Mouse (Mus musculus): ENCODE measurements at regions not wholly inside any gene's neighbourhood (a gene's known extent, or its start where the extent isn't known, plus 50 kb on each side); places are given as distances from the start of the nearest gene placed in this dataset.
"Not testable (repeated sequence)": the region's sequence is repeated elsewhere in the genome, so short reads cannot be mapped to it uniquely, and the experiment has no call there.

- no peaks in the 10 kb centered on the region for H3K36me3 ChIP-seq
- H3K4me2 ChIP-seq = no peak overlapping the region
- no peak overlapping the region for H3K4me3 ChIP-seq (replicated peaks)
- H3K9me3 ChIP-seq = peaks cover 4% of the 10 kb centered on the region; the same call in 1 of the 2 replicates
- H3K27me3 ChIP-seq = no peaks in the 10 kb centered on the region
- no peak overlapping the region for H3K27ac ChIP-seq
- no peak overlapping the region for H3K9ac ChIP-seq (replicated peaks)
- WGBS = 65% methylated on average over 6 of the region's 6 CpGs
- ATAC-seq (ENCODE audit: insufficient number of reproducible peaks, insufficient read depth, low FRiP score, low TSS enrichment, low read depth) = no peak
- no peaks in the 10 kb centered on the region for H3K4me1 ChIP-seq (replicated peaks)
These were observed 158.8 kb upstream of the Olfr1507 start for GRCm38 (mm10) chr14:52654355-52654754.

DNA sequence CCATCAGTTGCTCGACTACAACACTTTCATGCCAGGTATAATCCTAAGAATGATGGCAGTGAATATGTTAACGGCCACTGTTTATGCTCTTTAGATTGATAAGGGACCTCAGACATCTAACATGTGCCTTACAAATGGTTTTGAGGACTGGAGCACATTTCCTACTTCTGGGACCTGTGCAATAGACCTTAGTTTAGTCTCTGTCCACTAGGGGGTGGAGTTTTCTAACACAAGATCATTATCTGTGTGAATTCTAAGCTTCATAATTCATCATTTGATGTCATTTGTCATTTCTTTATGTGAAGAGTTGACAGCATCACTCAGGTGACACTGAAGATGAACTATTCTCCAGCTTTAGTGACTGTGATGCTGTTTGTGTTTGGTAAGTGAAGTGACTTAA, 142.6 kb upstream of the Olfr1507 start:
- WGBS = 67% methylated on average over 2 of the region's 2 CpGs
- no peaks in the 10 kb centered on the region for H3K36me3 ChIP-seq
- H3K4me3 ChIP-seq (replicated peaks) = no peak overlapping the region
- H3K4me2 ChIP-seq = no peak overlapping the region
- H3K27me3 ChIP-seq = no peaks in the 10 kb centered on the region
- H3K27ac ChIP-seq = no peak overlapping the region
- no peaks in the 10 kb centered on the region for H3K4me1 ChIP-seq (replicated peaks)
- peaks cover 6% of the 10 kb centered on the region for H3K9me3 ChIP-seq
- no peak overlapping the region for H3K9ac ChIP-seq (replicated peaks)
- no peak for ATAC-seq (ENCODE audit: insufficient number of reproducible peaks, insufficient read depth, low FRiP score, low TSS enrichment, low read depth)

- WGBS = 27% methylated on average over 4 of the region's 4 CpGs
- no peaks in the 10 kb centered on the region for H3K27me3 ChIP-seq
- H3K27ac ChIP-seq = no peak overlapping the region
- H3K36me3 ChIP-seq = no peaks in the 10 kb centered on the region
- no peak overlapping the region for H3K9ac ChIP-seq (replicated peaks)
- no peak overlapping the region for H3K4me3 ChIP-seq (replicated peaks)
- H3K4me2 ChIP-seq = no peak overlapping the region
- ATAC-seq (ENCODE audit: insufficient number of reproducible peaks, insufficient read depth, low FRiP score, low TSS enrichment, low read depth) = no peak
- no peaks in the 10 kb centered on the region for H3K4me1 ChIP-seq (replicated peaks)
- H3K9me3 ChIP-seq = peaks cover 19% of the 10 kb centered on the region; the same call in 1 of the 2 replicates
These were observed 126.6 kb upstream of the Olfr1507 start for GRCm38 (mm10) chr14:52622184-52622583.

DNA sequence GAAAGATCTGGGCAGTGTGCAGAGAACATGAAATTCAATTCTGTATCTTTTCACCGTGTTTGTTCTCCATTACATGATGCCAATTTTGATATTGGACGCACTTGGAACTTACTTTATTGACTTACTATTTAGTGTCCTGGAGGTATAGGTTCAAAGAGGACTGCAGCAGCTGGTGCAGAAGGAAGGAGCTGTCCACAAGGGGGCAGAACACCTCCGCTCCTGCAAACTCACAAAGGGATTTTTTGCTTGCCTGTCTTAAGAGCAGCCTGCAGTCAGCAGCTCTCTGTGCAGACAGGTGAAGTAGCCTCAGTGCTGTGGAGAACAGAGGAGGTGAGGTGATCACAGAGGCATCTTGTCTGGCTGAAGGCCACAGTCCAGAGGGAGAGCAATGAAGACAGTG, 84.8 kb upstream of the Olfr1507 start:
- Histone ChIP-seq H3K27me3 (no peaks in the 10 kb centered on the region), H3K4me3 (replicated peaks) (no peak overlapping the region), H3K9me3 (0 out of 2 replicates have a peak, but pooled peaks cover 4% of the 10 kb centered on the region), H3K36me3 (no peaks in the 10 kb centered on the region), H3K9ac (replicated peaks) (no peak overlapping the region), H3K4me2 (no peak overlapping the region), H3K27ac (no peak overlapping the region), H3K4me1 (replicated peaks) (no peaks in the 10 kb centered on the region)
- ATAC-seq (ENCODE audit: insufficient number of reproducible peaks, insufficient read depth, low FRiP score, low TSS enrichment, low read depth) = no peak
- 42% methylated on average over 3 of the region's 3 CpGs for WGBS

DNA sequence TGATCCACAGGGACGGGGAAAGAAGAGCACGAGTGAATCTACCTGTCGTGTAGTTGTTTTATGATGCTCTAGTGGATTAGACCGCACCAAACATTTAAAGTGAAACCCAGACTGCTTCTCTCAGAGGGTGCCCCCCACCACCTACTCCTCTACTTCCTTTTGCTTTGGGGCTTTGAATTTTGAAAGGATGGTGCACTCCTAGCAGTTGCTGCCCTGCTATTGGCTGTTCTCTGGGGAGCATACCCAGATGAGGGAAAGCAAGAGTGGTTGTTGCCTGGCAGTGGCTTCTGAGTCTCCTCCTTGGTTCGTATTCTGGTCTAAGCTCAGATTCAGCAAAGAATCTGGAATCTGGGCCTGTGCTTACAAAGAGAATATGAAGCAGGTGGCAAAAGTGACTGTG, 71.4 kb upstream of the Olfr1507 start:
- no peaks in the 10 kb centered on the region for H3K36me3 ChIP-seq
- no peak for ATAC-seq (ENCODE audit: insufficient number of reproducible peaks, insufficient read depth, low FRiP score, low TSS enrichment, low read depth)
- no peak overlapping the region for H3K4me3 ChIP-seq (replicated peaks)
- H3K27me3 ChIP-seq = no peaks in the 10 kb centered on the region
- H3K4me2 ChIP-seq = no peak overlapping the region
- H3K9ac ChIP-seq (replicated peaks) = no peak overlapping the region
- WGBS = 77% methylated on average over 5 of the region's 5 CpGs
- no peaks in the 10 kb centered on the region for H3K4me1 ChIP-seq (replicated peaks)
- 0 out of 2 replicates have a peak, but pooled peaks cover 2% of the 10 kb centered on the region for H3K9me3 ChIP-seq
- H3K27ac ChIP-seq = no peak overlapping the region

GRCm38 (mm10) chr14:52565606-52566005, 70.1 kb upstream of the Olfr1507 start:
- no peak overlapping the region for H3K27ac ChIP-seq
- H3K27me3 ChIP-seq = no peaks in the 10 kb centered on the region
- no peaks in the 10 kb centered on the region for H3K36me3 ChIP-seq
- WGBS = 59% methylated on average over 4 of the region's 4 CpGs
- no peaks in the 10 kb centered on the region for H3K4me1 ChIP-seq (replicated peaks)
- H3K9ac ChIP-seq (replicated peaks) = no peak overlapping the region
- 0 out of 2 replicates have a peak, but pooled peaks cover 2% of the 10 kb centered on the region for H3K9me3 ChIP-seq
- no peak overlapping the region for H3K4me2 ChIP-seq
- H3K4me3 ChIP-seq (replicated peaks) = no peak overlapping the region
- no peak for ATAC-seq (ENCODE audit: insufficient number of reproducible peaks, insufficient read depth, low FRiP score, low TSS enrichment, low read depth)

- not testable (repeated sequence) for H3K4me1 ChIP-seq (replicated peaks); H3K36me3 ChIP-seq; H3K27ac ChIP-seq; H3K9me3 ChIP-seq; H3K27me3 ChIP-seq; ATAC-seq (ENCODE audit: insufficient number of reproducible peaks, insufficient read depth, low FRiP score, low TSS enrichment, low read depth); H3K4me3 ChIP-seq (replicated peaks); H3K4me2 ChIP-seq; H3K9ac ChIP-seq (replicated peaks)
- 89% methylated on average over 13 of the region's 13 CpGs for WGBS
These were observed 60.8 kb upstream of the Olfr1507 start for GRCm38 (mm10) chr14:52556340-52556739.

- Histone ChIP-seq H3K36me3 (no peaks in the 10 kb centered on the region), H3K27ac (no peak overlapping the region), H3K27me3 (no peaks in the 10 kb centered on the region), H3K9ac (replicated peaks) (no peak overlapping the region), H3K4me2 (no peak overlapping the region), H3K4me3 (replicated peaks) (no peak overlapping the region), H3K9me3 (peaks cover 3% of the 10 kb centered on the region; the same call in 1 of the 2 replicates), H3K4me1 (replicated peaks) (no peaks in the 10 kb centered on the region)
- no peak for ATAC-seq (ENCODE audit: insufficient number of reproducible peaks, insufficient read depth, low FRiP score, low TSS enrichment, low read depth)
These were observed 57.9 kb upstream of the Olfr1507 start for GRCm38 (mm10) chr14:52553399-52553798.

- Histone ChIP-seq H3K36me3 (no peaks in the 10 kb centered on the region), H3K4me2 (no peak overlapping the region), H3K4me1 (replicated peaks) (no peaks in the 10 kb centered on the region), H3K9me3 (0 out of 2 replicates have a peak, but pooled peaks cover 4% of the 10 kb centered on the region), H3K4me3 (replicated peaks) (no peak overlapping the region), H3K9ac (replicated peaks) (no peak overlapping the region), H3K27ac (no peak overlapping the region), H3K27me3 (no peaks in the 10 kb centered on the region)
- ATAC-seq (ENCODE audit: insufficient number of reproducible peaks, insufficient read depth, low FRiP score, low TSS enrichment, low read depth) = no peak
- 69% methylated on average over 1 of the region's 1 CpGs for WGBS
These were observed 52.4 kb upstream of the Olfr1507 start for GRCm38 (mm10) chr14:52547933-52548332.
